Mouse (Mus musculus) spleen, postnatal 36 days (tissue): ENCODE results near the gene Spire2.

ENCODE experiments used
- DNase-seq, 2 experiments: peaks; one replicate each; pipeline ENCODE4 v3.0.0; 2022; ENCODE audit warnings: low spot score in 2 of 2, mixed read lengths in 1 of 2

The Spire2 gene

GRCm38 (mm10) chr8:123334467-123334866, 2.0 kb downstream of the Spire2 start:
- no peak for DNase-seq

DNA sequence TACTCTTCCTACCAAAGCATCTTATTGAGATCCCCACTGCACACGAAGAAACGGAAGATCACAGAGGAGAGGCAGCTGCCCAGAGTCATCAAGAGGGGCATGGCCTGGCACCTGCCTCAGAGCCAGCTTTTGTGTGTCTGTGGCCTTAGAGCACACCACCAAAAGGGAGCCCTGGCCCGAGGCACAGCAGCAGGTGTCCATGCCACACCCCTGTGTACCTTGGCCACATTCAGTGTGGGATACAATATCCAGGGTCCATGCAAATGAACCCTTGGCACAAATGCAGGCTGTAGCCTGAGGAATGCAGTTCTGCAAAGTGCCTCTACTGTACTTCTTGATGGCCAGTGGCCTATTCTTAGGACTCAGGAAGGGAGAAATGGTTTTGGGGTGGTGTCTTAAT, 5.0 kb downstream of the Spire2 start:
- no peak for DNase-seq

DNA sequence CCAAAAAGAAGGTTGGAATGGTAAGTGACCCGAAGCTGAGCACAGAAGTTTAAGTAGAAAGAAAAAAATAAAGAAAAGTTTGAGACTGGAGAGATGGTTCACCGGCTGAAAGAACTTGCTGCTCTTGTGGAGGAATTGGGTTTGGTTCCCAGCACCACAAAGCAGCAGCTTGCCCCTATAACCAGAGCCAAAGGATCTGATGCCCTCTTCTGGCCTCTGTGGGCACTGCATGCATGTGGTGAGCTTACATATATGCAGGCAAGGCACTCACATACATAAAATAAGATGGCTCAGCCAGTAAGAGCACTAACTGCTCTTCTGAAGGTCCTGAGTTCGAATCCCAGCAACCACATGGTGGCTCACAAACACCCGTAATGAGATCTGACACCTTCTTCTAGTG, 7.6 kb downstream of the Spire2 start:
- no peak for DNase-seq

DNA sequence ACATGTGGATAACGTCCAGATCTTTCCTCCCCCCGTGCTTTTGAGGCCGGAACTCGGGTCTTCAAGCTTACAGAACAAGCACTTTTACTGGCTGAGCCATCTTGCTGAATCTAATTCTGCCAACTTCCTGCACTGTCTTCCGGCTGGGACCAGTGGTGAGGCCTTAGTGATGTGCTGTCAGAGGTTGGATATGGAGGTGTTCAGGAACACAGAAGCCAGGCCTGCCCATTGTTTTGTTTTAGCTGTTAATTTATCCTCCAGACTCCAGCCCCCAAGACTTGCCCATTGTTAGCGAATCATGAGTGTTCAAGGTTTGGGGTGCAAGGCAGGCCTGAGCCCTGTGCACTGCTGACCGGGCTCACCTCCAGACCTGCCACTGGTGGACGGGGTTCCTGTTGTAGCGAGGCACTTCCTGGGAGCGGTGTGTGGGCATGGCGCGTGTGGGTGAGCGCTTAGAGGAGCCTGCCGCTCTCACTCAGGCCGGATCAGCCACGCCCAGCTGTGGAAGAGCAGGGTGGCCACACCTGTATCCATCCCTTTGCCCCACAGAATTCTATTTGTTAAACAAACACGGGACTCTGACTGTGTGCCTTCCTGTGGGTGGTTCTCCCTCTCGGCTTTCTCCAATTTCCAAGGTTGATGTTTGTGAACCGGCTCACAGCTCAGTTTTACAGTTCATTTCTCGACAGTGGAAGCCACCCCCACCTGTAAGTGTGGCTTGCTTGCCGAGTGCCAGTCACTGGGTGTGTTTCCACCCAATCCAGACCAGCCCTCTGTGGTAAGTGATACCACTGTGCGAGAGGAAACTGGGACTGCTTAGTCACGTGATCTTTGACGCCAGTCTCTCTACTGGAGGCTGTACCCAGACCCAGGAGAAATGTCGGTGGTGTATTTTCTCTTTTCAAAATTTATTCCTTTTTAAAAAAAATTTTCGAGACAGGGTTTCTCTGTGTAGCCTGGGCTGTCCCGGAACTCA, 8.8 kb downstream of the Spire2 start:
- DNase-seq: no peak

- no peak for DNase-seq
These were observed 9.7 kb downstream of the Spire2 start for GRCm38 (mm10) chr8:123342253-123342652.

DNA sequence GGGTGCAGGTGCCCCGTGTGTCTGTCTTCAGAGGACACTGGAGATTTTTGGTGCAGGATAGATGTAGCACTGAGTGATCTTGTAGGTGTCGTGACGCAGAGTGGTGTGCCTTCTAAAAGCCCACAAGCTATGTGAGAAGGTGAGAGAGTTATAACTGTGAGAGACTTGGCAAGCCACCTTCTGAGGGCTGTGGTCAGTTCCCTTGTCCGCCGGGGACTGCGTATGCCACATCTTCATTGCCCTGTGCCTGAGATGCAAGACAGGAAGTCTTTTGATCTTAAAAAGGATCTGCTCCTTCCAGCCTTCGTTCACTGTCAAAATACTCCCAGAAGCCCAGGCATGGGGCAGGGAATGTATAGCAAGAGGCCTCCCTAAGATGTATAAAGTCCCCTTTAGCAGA, 10.4 kb downstream of the Spire2 start:
- DNase-seq: no peak

GRCm38 (mm10) chr8:123343422-123343821, 10.9 kb downstream of the Spire2 start:
- DNase-seq: no peak

DNA sequence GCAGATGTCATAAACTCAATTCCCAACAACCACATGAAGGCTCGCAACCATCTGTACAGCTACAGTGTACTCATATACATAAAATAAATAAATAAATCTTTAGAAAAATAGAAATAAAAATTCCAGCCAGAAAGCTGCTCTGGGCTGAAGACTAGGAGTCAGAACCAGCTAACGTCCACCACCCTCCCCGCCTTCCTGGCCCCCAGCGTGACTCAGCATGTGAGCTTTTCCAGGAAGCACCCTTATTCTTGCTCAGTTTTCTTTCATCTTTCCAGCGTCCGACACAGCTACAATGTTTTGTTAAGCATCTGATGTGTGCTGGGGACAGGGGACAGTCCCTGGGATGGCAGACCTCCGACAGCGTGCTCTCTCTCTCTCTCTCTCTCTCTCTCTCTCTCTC, 12.6 kb downstream of the Spire2 start:
- no peak for DNase-seq

GRCm38 (mm10) chr8:123345856-123346255, 13.3 kb downstream of the Spire2 start:
- no peak for DNase-seq

GRCm38 (mm10) chr8:123347293-123347692, 14.8 kb downstream of the Spire2 start:
- DNase-seq: no peak

DNA sequence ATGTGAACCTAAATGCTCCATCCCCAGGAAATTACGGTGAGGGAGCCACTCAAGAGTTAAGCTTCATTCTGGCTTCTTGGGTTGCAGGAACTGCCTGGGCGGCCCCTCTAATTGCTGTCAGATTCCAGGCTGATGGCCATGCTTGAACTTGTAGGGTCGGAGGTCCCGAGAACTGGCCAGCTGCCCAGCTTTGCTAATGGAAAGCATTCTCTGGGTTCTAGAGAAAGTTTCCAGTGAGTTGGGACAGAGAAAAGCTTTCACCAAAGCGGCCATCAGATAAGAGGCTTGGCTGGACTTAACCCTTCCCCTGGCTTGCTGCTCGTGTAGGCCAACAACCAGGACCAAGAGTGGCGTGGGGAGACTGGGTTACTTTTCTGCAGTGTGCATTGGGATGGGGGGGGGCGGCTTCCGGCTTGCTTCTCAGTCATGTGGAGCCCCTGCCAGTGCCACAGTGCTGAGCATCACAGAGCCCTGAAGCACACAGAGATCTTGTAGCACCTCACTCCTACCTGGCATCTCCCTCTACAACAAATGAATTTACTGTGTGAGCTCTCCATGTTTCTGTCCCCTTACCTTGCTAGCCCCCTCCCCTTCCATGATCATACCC, 15.8 kb downstream of the Spire2 start:
- DNase-seq: no peak

- DNase-seq: no peak
These were observed 16.6 kb downstream of the Spire2 start for GRCm38 (mm10) chr8:123349073-123349472.

- DNase-seq: no peak
These were observed 19.6 kb downstream of the Spire2 start for GRCm38 (mm10) chr8:123352118-123352517.

GRCm38 (mm10) chr8:123352786-123353185, 20.3 kb downstream of the Spire2 start:
- DNase-seq: no peak

GRCm38 (mm10) chr8:123353216-123353615, 20.7 kb downstream of the Spire2 start:
- DNase-seq: no peak

DNA sequence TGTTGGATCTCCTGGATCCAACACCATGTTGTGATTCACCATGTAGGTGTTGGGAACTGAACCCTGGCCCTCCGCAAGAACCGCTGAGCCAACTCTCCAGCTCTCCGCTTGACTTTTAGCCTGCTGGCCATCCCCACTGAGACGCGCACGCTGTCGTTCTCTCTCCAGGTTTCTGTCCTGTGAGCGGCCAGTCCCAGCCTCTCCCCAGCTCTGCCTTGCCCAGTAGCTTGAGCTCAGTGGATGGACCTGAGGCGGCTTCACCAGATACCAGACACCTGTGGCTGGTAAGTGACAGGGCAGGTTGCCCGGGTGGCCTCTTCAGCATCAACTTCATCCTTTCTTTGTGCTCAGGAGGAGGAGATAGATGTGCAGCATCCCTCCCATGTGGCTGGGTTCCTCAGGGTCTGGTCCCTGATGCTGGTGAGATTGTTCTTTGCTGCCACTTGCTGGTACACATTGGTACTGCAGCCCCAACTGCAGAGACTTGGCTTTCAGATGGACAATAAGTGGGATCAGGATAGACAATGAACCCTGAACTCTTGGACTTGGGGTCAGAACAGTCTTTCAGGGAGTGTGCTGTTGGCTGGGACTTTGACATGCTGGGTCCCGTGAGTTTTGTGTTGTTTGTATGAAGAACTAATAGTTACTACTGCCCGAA, 28.7 kb downstream of the Spire2 start:
- DNase-seq: peak; percentile 39 to 41

- DNase-seq: peak; percentile 96 to 97
These were observed 41.1 kb downstream of the Spire2 start, which contains the start of gene Tcf25 for GRCm38 (mm10) chr8:123373403-123374238. Gene Tcf25, plus strand, starts transcription at chr8:123373753.

GRCm38 (mm10) chr8:123374239-123374578, 41.7 kb downstream of the Spire2 start:
- DNase-seq: peak; percentile 89 to 91

GRCm38 (mm10) chr8:123375701-123376100, 43.2 kb downstream of the Spire2 start:
- DNase-seq: no peak

- DNase-seq: no peak
These were observed 43.6 kb downstream of the Spire2 start for GRCm38 (mm10) chr8:123376106-123376505.

DNA sequence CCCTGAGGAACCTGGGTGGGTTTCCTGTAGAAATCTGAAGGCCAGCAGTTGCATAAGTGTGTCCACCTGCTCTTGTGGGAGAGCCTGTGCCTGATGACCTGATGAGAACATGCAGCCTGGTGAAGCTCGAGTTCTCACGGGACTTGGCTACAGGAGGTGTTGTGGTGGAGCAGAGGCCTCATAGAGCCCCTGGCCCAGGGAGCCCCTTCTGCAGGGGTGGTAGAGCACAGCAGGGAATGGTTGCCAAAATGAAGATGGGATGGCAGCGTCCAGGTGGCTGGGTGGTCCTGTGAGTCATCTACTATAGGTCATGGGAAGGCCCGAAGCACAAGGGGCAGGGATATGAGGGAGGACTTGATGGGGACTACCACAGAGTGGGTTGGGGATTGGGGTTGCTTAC, 49.2 kb downstream of the Spire2 start:
- DNase-seq: no peak

- no peak for DNase-seq
These were observed 50.0 kb downstream of the Spire2 start for GRCm38 (mm10) chr8:123382516-123382915.
